Mouse (Mus musculus): ENCODE measurements around the gene Psrc1. TPM values are rescaled to one million over a fixed set of nuclear protein-coding genes. Genes with fewer than 3 reads are reported as not detected.

Gene Psrc1
- total and polyA plus RNA-seq, 3 experiments, result 33.7 to 172 (median 122) TPM

DNA sequence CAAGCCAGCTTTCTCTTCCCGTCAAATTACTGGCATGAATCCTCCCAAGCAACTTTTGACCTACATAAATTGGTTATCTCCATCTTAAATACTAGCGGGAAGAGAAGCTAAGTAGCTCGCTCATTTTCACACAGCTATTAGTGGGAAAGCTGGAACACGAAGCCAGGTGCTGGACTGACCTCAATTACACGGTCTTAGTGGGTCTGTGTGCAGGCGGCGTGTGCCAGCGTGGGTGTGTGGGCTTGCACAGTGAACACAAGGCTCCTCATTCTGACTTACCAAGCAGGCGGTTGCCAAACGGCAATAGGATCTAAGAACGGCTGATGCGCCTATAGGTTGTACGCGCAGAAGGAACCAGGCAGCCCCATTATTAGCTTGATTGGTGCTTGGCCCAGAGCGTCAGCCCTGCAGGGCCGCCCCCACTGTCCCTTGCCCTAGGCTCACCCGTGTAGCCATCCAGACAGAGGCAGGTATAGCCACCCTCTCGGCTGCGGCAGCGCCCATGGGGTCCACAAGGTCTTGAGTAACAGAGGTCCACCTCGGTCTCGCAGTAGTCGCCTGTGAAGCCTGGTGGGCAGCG, 22.8 kb downstream of the Psrc1 start:
- peaks cover 40% of the 10 kb centered on the region for H3K27me3 ChIP-seq (ENCODE audit: insufficient read depth, low read length)
- DNase-seq (ENCODE audit: low spot score) (no peak), ATAC-seq (ENCODE audit: extremely low read depth, insufficient number of reproducible peaks, low FRiP score, poor library complexity, severe bottlenecking) (no peak)

DNA sequence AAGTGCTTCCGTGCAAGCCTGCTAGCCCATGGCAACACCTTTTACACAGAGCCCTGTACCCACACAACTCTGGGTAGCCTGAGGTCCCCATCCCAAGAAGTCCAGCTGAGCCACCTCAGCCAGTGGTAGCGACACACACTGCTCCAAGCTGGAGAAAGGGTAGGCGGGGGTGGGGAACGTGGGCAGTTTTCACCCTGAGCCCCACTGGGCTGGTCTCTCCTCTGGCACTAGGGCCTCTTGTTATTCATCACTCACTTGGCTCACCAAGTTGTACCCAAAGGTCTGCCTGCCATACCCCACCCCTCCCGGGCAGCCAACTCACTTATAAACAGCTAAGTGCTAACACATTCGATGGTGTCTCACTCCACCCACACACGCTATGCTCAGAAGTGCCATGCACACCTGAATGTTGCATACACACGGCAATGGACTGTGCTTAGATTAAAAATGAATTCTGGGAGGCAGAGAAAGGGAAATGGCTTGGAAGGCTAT, 24.9 kb downstream of the Psrc1 start:
- TF ChIP-seq GATA2 (IDR thresholded peaks at IDR 0.05; ENCODE audit: borderline replicate concordance, low read depth, low read length) (no peak), POLR2AphosphoS5 (IDR thresholded peaks at IDR 0.05; ENCODE audit: insufficient replicate concordance, low read depth, low read length) (no peak), GATA1 (IDR thresholded peaks at IDR 0.05; ENCODE audit: borderline replicate concordance, low read length) (no peak), CTCF (IDR thresholded peaks at IDR 0.05; ENCODE audit: low read depth, low read length) (no peak), TAL1 (conservative IDR thresholded peaks at IDR 0.05; ENCODE audit: low read depth, low read length) (no peak)
- H3K4me3 ChIP-seq (ENCODE audit: low read depth, low read length), result no peak overlapping the region
- peaks cover 30% of the 10 kb centered on the region for H3K27me3 ChIP-seq (ENCODE audit: insufficient read depth, low read length)
- H3K36me3 ChIP-seq (replicated peaks), result no peaks in the 10 kb centered on the region
- DNase-seq (ENCODE audit: low spot score) (no peak), ATAC-seq (ENCODE audit: extremely low read depth, insufficient number of reproducible peaks, low FRiP score, poor library complexity, severe bottlenecking) (no peak)
- peaks cover 11% of the 10 kb centered on the region for H3K9me3 ChIP-seq (replicated peaks)
- H3K4me1 ChIP-seq (ENCODE audit: insufficient read depth, low read depth, low read length), result no peaks in the 10 kb centered on the region

More for the DNA sequence above, 22.8 kb downstream of the Psrc1 start:
- Histone ChIP-seq H3K4me3 (ENCODE audit: low read depth, low read length) (no peak overlapping the region), H3K9me3 (replicated peaks) (no peaks in the 10 kb centered on the region), H3K4me1 (ENCODE audit: insufficient read depth, low read depth, low read length) (peaks cover 7% of the 10 kb centered on the region), H3K36me3 (replicated peaks) (no peaks in the 10 kb centered on the region)
- no peak for TF ChIP-seq CTCF (IDR thresholded peaks at IDR 0.05; ENCODE audit: low read depth, low read length)
- no peak for TF ChIP-seq GATA2 (IDR thresholded peaks at IDR 0.05; ENCODE audit: borderline replicate concordance, low read depth, low read length)
- no peak for TF ChIP-seq TAL1 (conservative IDR thresholded peaks at IDR 0.05; ENCODE audit: low read depth, low read length)
- TF ChIP-seq POLR2AphosphoS5 (IDR thresholded peaks at IDR 0.05; ENCODE audit: insufficient replicate concordance, low read depth, low read length), result no peak
- TF ChIP-seq GATA1 (IDR thresholded peaks at IDR 0.05; ENCODE audit: borderline replicate concordance, low read length), result no peak

DNA sequence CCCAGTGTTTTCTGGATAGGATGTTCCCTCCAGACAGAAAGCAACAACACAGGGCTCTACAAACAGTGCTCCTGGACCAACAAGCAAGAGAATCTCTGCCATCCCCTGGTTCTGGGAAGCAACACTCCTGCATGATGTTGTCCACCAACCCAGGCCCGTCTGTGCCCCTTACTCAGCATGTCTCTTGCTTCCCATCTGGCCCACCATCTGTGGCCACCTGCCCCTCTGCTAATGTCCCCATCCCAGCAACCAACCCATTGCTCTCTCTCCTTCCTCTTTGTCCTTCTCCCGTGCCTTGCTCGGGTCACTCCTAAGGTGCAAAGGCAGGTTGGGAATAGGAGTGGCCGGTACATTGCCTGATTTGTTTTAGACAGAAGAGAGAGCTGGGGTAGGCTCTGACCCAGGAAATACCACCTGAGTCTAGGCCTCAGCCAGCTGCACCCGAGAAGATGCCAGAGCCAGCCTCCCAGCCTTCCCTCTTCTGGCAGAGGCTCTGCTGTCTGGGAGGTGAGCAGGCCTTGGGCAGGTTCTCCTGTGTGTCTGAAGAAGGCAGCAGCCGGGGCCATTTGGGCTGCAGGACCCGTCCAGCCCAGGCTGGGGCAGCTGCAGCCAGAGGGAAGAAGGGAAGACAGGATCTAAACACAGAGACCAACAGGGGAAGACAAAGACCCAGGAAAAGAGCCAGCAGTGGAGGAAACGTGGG, 26.2 kb downstream of the Psrc1 start:
- Histone ChIP-seq H3K27me3 (ENCODE audit: insufficient read depth, low read length) (peaks cover 31% of the 10 kb centered on the region), H3K36me3 (replicated peaks) (no peaks in the 10 kb centered on the region), H3K4me1 (ENCODE audit: insufficient read depth, low read depth, low read length) (no peaks in the 10 kb centered on the region), H3K4me3 (ENCODE audit: low read depth, low read length) (no peak overlapping the region), H3K9me3 (replicated peaks) (peaks cover 23% of the 10 kb centered on the region)
- no peak for TF ChIP-seq GATA2 (IDR thresholded peaks at IDR 0.05; ENCODE audit: borderline replicate concordance, low read depth, low read length)
- no peak for TF ChIP-seq CTCF (IDR thresholded peaks at IDR 0.05; ENCODE audit: low read depth, low read length)
- no peak for TF ChIP-seq TAL1 (conservative IDR thresholded peaks at IDR 0.05; ENCODE audit: low read depth, low read length)
- no peak for TF ChIP-seq GATA1 (IDR thresholded peaks at IDR 0.05; ENCODE audit: borderline replicate concordance, low read length)
- TF ChIP-seq POLR2AphosphoS5 (IDR thresholded peaks at IDR 0.05; ENCODE audit: insufficient replicate concordance, low read depth, low read length), result no peak
- ATAC-seq (ENCODE audit: extremely low read depth, insufficient number of reproducible peaks, low FRiP score, poor library complexity, severe bottlenecking) (no peak), DNase-seq (ENCODE audit: low spot score) (no peak)

DNA sequence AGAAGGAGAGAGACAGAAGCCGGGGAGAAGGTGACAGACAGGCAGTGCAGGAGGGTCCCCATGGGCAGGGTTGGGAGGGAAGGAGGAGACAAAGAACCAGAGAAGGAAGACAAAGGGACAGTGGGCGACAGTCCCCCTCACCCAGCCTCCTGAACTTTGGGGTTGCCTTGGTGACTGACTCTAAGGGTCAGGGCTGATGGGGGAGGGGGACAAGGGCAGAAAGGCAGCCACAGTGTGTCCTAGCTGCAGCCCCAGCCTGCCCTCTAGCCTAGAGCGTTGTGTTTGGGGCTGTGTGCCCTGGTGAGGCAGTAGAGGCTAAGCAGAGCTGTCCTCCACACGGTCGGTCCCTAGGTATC, 26.7 kb downstream of the Psrc1 start:
- H3K27me3 ChIP-seq (ENCODE audit: insufficient read depth, low read length), result peaks cover 34% of the 10 kb centered on the region

DNA sequence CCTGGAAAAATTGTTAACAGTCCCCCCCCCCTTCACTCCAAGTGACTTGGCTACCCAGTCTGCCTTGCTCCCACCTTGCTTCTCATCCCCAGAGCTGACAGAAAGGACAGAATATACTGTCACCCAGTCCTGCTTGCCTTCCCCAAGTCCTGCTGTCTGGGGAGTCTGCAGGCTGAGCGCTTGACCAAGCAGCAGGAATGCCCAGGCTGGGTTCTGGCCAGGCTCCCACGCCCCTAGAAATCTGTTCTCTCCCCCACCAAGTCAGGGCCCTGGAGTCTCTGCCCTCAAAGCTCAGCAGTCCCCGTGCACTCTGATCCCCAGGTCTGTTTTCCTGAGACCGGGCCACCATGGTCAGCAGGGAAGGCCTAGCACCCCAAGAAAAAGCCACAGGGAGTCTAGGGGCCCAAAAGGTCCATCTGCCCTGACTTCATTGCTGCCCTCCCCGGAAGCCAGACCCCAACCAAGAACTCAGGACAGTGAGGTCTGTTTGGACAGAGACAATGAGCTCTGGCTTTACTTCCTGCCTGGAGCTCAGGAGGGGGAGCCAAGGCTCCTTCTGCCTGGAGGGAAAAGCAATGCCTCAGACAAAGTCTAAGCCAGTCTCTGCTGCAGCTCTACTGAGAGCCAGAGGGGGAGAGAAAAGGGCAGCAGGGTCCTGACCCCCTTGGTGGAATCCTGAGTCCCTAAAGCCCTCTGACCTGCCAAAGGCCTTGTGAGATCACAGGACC, 27.6 kb downstream of the Psrc1 start:
- Histone ChIP-seq H3K4me1 (ENCODE audit: insufficient read depth, low read depth, low read length) (no peaks in the 10 kb centered on the region), H3K27me3 (ENCODE audit: insufficient read depth, low read length) (peaks cover 32% of the 10 kb centered on the region)
- no peak for ATAC-seq (ENCODE audit: extremely low read depth, insufficient number of reproducible peaks, low FRiP score, poor library complexity, severe bottlenecking)

More for the DNA sequence above, 26.7 kb downstream of the Psrc1 start:
- H3K4me3 ChIP-seq (ENCODE audit: low read depth, low read length), result no peak overlapping the region
- TF ChIP-seq CTCF (IDR thresholded peaks at IDR 0.05; ENCODE audit: low read depth, low read length), result no peak
- no peaks in the 10 kb centered on the region for H3K36me3 ChIP-seq (replicated peaks)
- DNase-seq (ENCODE audit: low spot score) (no peak), ATAC-seq (ENCODE audit: extremely low read depth, insufficient number of reproducible peaks, low FRiP score, poor library complexity, severe bottlenecking) (no peak)
- H3K9me3 ChIP-seq (replicated peaks), result peaks cover 28% of the 10 kb centered on the region
- H3K4me1 ChIP-seq (ENCODE audit: insufficient read depth, low read depth, low read length), result no peaks in the 10 kb centered on the region

DNA sequence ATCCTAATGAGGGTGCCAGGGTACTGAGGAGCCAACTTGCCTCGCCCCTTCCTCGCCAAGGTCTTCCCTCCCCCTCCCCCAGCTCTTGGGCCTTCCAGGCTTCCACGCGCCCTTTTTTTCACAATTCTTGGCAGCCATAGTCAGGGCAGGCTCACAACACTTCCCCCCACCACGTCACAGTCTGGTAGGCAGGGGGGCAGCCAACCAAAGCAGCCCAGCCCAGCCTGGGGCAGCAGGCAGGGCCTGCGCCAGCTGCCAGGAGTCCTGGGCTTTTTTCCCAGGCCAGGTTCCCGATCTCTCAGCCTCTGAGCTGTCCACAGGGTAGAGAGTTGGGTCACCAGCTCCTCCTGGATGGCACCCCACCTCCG, 28.1 kb downstream of the Psrc1 start:
- H3K36me3 ChIP-seq (replicated peaks), result no peaks in the 10 kb centered on the region
- peaks cover 38% of the 10 kb centered on the region for H3K9me3 ChIP-seq (replicated peaks)
- no peak overlapping the region for H3K4me3 ChIP-seq (ENCODE audit: low read depth, low read length)
- ATAC-seq (ENCODE audit: extremely low read depth, insufficient number of reproducible peaks, low FRiP score, poor library complexity, severe bottlenecking), result no peak
- no peak for DNase-seq (ENCODE audit: low spot score)
- H3K27me3 ChIP-seq (ENCODE audit: insufficient read depth, low read length), result peaks cover 30% of the 10 kb centered on the region
- no peak for TF ChIP-seq TAL1 (conservative IDR thresholded peaks at IDR 0.05; ENCODE audit: low read depth, low read length)
- TF ChIP-seq GATA1 (IDR thresholded peaks at IDR 0.05; ENCODE audit: borderline replicate concordance, low read length), result no peak
- TF ChIP-seq CTCF (IDR thresholded peaks at IDR 0.05; ENCODE audit: low read depth, low read length), result no peak
- TF ChIP-seq POLR2AphosphoS5 (IDR thresholded peaks at IDR 0.05; ENCODE audit: insufficient replicate concordance, low read depth, low read length), result no peak
- TF ChIP-seq GATA2 (IDR thresholded peaks at IDR 0.05; ENCODE audit: borderline replicate concordance, low read depth, low read length), result no peak
- H3K4me1 ChIP-seq (ENCODE audit: insufficient read depth, low read depth, low read length), result no peaks in the 10 kb centered on the region

More for the DNA sequence above, 27.6 kb downstream of the Psrc1 start:
- DNase-seq (ENCODE audit: low spot score), result no peak
- Histone ChIP-seq H3K9me3 (replicated peaks) (peaks cover 35% of the 10 kb centered on the region), H3K36me3 (replicated peaks) (no peaks in the 10 kb centered on the region), H3K4me3 (ENCODE audit: low read depth, low read length) (no peak overlapping the region)
- TF ChIP-seq GATA1 (IDR thresholded peaks at IDR 0.05; ENCODE audit: borderline replicate concordance, low read length), result no peak
- no peak for TF ChIP-seq TAL1 (conservative IDR thresholded peaks at IDR 0.05; ENCODE audit: low read depth, low read length)
- no peak for TF ChIP-seq POLR2AphosphoS5 (IDR thresholded peaks at IDR 0.05; ENCODE audit: insufficient replicate concordance, low read depth, low read length)
- no peak for TF ChIP-seq GATA2 (IDR thresholded peaks at IDR 0.05; ENCODE audit: borderline replicate concordance, low read depth, low read length)
- TF ChIP-seq CTCF (IDR thresholded peaks at IDR 0.05; ENCODE audit: low read depth, low read length), result no peak

All from G1E (cell line).